Mouse (Mus musculus) hindlimb bud, embryonic 11.5 days (tissue): ENCODE data around the gene Olfr237-ps1.
"Not testable (repeated sequence)": the region's sequence is repeated elsewhere in the genome, so short reads cannot be mapped to it uniquely, and the experiment has no call there.

Experiments
- DNase-seq: peaks from one replicate; pipeline ENCODE4 v3.0.0-alpha.2; 2012; ENCODE audit warnings: low read depth, low spot score; ENCODE audit errors: extremely low spot score

Gene Olfr237-ps1

DNA sequence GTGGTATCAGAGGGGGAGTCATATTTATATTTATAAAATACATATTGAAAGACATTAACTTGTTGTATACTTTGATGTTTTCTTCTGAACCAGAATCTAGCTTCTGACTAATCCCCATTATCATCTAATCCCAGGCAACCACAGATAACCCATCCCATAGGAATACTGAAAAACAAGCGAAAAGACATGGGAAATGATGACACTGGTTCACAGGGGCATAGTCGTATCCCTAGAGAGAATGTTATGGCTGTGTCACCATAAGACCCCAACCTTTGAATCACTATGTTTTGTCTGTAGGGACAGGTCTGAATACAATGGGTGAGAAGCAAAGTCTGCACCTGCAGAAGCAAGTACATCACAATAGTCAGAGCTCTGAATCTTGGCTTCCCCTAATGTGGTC, at the start of gene Olfr237-ps1:
Olfr237-ps1 (plus strand) TSS at position 301 of the 400 bp plus-strand sequence.
- DNase-seq, result not testable (repeated sequence)

DNA sequence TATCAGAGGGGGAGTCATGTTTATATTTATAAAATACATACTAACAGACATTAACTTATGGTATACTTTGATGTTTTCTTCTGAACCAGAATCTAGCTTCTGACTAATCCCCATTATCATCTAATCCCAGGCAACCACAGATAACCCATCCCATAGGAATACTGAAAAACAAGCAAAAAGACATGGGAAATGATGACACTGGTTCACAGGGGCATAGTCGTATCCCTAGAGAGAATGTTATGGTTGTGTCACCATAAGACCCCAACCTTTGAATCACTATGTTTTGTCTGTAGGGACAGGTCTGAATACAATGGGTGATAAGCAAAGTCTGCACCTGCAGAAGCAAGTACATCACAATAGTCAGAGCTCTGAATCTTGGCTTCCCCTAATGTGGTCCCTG, 40.3 kb upstream of the Olfr237-ps1 start, which contains the start of gene Olfr441:
Olfr441 (plus strand) TSS at position 301 of the 400 bp plus-strand sequence.
- not testable (repeated sequence) for DNase-seq

DNA sequence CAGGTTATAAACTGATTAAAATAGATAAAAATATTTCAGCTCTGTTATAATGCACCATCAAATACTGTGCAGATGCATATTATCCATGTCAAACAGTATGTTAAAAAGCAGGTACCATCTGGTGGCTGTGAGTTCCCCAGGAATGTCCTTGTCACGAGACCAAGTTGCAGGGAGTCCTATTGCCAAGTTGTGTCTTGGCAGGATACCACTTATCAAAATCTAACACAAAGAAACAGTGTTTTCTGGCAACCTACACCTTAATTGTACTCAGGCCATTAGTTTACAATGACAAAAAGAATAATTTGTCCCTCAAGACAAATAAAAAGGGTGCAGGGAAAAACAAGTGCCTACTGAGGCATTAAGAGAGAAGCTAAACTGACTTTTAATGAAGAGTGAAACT, 13.1 kb downstream of the Olfr237-ps1 start:
- DNase-seq, result no peak

DNA sequence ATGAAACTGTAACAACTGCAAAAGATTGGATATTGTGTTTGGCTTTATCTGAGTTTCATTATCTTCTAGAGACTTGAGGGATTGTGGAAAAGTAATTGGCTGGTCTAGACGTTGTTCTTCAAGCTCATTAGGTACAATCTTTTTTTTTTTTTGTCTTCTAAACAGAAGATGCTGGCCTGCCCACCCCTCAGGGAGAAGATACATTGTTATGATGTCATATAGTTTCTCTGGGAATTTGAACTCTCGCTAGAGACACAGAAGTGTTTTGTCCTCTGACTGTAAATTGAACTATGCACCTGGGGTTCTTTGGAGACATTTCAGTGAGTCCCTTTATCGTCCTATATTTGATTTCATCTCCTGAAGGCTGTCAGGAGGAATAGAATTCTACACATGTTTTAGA, 16.6 kb downstream of the Olfr237-ps1 start, which contains the start of gene Olfr437:
Olfr437 (plus strand) TSS at position 301 of the 400 bp plus-strand sequence.
- DNase-seq, result no peak

DNA sequence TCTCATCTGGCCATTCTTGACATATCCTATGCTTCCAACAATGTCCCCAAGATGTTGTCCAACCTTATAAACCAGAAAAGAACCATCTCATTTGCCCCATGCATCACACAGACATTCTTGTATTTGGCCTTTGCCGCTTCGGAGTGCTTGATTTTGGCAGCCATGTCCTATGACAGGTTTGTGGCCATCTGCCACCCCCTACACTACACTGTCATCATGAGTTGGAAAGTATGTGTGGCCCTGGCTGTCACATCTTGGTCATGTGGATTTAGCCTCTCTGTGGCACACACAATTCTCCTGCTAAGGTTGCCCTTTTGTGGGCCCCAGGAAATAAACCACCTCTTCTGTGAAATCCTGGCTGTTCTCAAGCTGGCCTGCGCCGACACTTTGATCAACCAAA, 20.9 kb downstream of the Olfr237-ps1 start:
- DNase-seq, result no peak

DNA sequence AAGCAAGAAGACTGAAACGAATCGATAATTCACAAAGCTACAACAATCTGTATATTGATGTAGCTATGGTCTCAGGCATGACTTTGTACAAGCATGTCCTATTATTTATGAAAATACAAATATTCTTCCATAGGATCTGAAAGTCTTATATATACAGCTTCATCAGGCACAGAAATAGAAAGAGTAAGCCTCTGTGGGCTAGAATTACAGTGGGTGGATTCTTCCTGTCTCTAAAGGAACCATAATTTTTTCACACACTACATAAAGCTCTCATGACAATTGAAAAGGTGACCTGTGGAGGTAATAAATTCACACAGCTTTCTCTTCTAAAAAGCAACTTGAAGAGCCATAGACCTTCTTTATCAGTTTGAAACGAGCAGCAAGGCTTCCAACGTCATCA, 25.5 kb downstream of the Olfr237-ps1 start, which contains the start of gene Olfr13:
Olfr13 (plus strand) TSS at position 301 of the 400 bp plus-strand sequence.
- no peak for DNase-seq

DNA sequence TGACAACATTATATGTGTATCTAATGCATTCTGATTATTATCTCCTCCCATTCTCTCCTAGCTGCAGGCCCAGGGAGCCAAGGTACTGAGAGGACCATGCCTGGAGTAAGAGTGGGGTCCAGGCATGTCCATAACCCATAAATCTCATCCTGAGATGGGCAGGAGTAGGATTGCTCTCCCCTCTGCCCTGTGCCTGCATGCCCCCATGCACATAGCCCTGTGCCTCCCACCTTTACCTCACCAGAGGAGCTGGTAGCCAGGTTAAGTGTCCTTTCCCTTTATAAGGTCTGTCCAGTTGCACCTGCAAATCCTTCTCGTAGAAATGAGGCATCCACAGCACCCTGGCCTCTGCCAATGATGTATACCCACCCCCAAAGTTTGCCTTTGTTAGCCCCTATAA, 31.8 kb downstream of the Olfr237-ps1 start:
- DNase-seq, result no peak

DNA sequence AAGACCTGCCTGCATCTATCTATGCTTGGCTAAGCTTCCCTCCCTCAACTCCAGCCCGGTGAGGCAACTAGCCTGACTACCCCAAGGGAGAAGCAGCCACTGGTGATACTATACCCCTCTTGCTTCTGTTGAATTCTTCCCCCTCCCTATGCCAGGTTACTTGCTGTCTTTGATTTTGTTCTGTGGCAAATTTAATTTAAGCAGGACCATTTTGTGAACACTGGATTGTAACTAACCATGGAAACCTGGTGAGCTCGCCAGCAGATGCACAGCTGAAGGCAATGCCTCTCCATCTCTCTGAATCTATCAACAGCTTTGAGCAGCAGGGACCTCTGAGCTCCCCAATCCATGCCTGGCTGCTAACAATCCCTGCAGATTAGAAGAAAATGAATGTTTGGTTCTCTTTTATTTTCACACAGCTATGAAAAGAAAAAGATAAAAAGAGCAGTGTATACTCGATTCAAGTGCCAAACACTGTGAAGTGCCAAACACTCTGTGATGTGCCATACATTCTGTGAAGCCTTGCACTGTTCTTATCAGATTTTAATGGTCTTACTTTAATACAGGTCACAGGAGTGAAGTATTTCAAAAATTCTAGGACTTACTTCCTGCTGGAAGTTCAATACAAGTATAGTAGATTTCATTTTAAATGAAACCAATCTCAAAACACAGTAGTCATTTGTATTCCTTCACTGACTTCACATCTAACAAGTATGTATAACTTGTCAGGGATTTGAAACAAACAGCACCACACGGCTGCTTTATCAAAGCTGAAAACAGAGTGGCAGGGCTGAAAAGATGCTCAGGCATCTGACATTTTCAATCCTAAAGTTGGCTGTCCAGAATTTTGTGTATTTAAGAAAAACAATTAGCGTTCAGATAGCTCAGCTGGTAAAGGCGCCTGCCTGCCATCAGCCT, 32.5 kb downstream of the Olfr237-ps1 start:
- DNase-seq, result no peak

DNA sequence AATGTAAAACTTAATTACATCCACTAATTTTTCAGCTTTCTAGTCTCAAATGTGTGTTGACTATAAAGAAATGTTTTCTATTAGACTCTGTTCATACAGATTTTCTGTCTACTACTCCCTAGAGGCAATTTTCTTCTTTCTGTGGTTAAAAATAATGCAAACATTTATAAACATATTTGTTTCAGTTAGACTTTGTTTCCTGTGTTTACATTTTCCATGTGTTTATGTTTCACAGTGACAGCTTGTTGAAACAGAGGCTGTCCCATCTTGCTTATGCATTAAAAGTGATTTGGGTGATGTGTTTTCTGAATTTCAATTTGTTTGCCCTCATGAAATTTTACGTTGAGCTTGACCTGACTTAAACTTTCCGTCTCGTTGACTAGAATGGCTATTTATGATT, 44.6 kb downstream of the Olfr237-ps1 start:
- no peak for DNase-seq

DNA sequence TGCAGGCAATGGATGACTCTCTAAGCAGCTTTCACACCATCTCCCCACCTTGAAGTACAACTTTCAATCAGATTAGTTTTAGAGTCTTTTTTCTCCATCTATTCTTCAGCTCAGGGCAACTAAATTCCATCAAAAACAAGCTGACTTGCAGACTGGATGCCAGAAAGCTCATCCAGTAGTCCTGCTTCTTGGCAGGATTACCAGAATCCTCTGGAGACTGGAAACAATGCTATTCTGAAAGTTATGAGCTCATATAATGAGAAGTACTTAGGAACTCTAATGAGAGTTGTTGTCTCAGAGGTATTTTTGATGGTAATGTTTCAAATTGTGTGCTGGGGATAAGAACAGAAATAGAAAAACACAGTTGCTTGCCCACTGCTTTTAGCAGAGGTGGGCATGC, 50.4 kb downstream of the Olfr237-ps1 start, which contains the start of gene Olfr435:
Olfr435 (plus strand) TSS at position 366 of the 400 bp plus-strand sequence.
- no peak for DNase-seq

DNA sequence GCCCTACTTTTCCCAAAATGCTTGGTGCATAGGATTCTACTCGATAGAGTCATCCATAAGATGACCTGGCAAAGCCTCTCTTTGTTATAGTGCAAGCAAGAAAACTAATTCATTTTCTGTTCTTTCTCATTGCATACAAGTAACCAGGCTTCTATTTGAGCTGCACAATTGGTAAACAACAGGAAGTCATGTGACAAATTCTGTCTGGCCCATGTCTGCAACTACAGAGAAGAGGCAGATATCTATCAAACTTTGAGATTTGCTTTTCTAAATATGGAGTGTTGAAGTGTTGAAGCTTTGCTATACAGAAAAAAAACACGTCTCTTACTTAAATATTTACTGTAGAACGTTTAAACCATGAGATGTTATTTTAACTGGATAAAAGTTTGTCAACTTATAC, 51.7 kb downstream of the Olfr237-ps1 start:
- no peak for DNase-seq

DNA sequence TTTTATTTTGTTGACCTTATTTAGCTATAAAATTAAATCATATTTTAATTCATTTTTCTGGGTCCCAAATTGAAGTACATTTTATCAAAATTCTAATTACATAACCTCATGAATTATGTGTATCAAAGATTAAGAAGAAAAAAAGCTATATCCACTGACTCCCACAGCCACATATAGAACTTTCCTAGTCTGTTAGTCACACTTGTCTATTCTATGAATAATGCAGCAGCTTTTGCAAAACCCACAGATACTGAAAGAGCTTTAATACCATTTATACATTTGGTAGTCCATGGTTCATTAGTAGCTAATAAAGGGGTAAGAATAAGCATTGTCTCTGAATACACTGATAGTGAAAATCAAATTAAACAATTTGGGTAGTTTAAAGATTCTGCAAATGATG, 56.4 kb downstream of the Olfr237-ps1 start:
- DNase-seq, result no peak

DNA sequence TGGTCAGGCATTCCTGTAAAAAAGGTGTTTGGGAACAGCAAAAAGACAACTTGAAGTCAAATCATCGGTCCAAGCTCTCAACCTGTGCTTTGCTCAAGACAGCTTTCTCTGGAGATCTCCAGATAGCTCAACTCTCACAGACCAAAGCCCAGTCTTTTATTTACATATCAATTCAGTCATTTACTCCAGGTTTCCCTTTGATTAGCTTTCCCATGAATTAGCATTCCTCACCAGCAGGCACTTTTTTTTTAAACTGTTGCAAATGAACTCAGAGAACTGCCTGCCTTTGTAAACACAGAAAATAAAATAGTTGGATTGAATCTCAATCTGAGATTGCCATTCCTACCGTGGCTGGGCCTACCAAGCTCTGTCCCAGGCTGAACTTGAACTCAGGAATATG, 59.0 kb downstream of the Olfr237-ps1 start:
- no peak for DNase-seq
